10 mouse cellular contexts compared by ENCODE assay signal in the genomic region with DNA sequence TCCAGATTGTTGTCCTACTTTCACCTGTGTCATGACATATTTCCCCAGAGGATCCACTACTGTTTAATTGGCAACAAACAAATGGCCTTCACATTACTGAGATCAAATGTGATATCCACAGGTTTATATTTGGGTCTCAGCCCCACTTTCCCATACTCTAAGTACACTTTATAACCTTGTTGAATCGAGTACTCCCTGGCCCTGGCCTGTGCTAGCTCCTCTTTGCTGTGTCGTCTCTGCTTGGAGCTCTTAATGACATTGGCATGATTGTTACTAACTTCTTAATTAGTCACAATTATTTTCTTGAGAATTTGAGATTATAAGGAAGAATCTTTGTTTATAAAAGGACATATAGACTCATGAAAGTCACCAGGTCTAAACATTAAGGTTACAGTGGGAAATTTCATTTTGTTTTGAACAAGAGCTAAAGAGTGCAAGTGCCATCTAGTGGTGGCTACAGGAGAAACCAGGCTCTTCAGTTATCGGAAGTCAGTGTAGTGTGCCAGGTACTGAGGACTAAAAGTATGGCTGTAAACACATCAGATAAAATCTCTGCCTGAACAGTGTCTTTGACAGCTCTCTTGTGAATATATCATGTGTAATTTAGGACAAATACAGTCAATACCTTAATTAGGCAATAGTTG. TPM values are rescaled to one million over a fixed set of nuclear protein-coding genes. Genes with fewer than 3 reads are reported as not detected.
DNase-seq lines count a peak whose midpoint lies in the region; ATAC-seq and TF ChIP-seq lines count a peak whose summit lies in the region.
"Had no signal": no experiment of that assay in that cellular context is flagged by ENCODE, and none has a peak within 500 bp of the region (broad histone marks: within the 10 kb centered on the region; RNA-seq: fewer than 3 reads in every experiment).

No protein-coding gene starts in this region.

- H3K36me3 ChIP-seq in midbrain, embryonic 15.5 days (replicated peaks): no peaks in the 10 kb centered on the region
- no peaks in the 10 kb centered on the region for H3K36me3 ChIP-seq in intestine, embryonic 15.5 days
- H3K36me3 ChIP-seq: heart, embryonic 13.5 days; midbrain, embryonic 12.5 days had no signal

- H3K27ac ChIP-seq in gastrocnemius, adult 2 months: no peak overlapping the region
- no peak overlapping the region for H3K27ac ChIP-seq in midbrain, embryonic 15.5 days
- no peak overlapping the region for H3K27ac ChIP-seq in intestine, embryonic 15.5 days
- H3K27ac ChIP-seq: heart, embryonic 13.5 days; midbrain, embryonic 12.5 days had no signal

- peak; percentile 72 for TF ChIP-seq CTCF in gastrocnemius, adult 2 months (IDR thresholded peaks at IDR 0.05)

- H3K4me1 ChIP-seq in midbrain, embryonic 15.5 days: no peaks in the 10 kb centered on the region
- H3K4me1 ChIP-seq in intestine, embryonic 15.5 days (replicated peaks): no peaks in the 10 kb centered on the region
- H3K4me1 ChIP-seq: heart, embryonic 13.5 days; midbrain, embryonic 12.5 days had no signal

- DNase-seq in gastrocnemius, adult 2 months: no peak
- no peak for DNase-seq in gastrocnemius, postnatal 10 days
- peak; percentile 6 for DNase-seq in thymus, postnatal 4 days
- DNase-seq in thymus, postnatal 10 days (ENCODE audit: low spot score in 2 of 2): no peak
- DNase-seq in testis, postnatal 10 days (ENCODE audit: low spot score): no peak

- H3K9ac ChIP-seq in midbrain, embryonic 15.5 days: no peak overlapping the region
- H3K9ac ChIP-seq in intestine, embryonic 15.5 days: no peak overlapping the region
- H3K9ac ChIP-seq: heart, embryonic 13.5 days; midbrain, embryonic 12.5 days had no signal

- no peak overlapping the region for H3K4me2 ChIP-seq in midbrain, embryonic 15.5 days
- H3K4me2 ChIP-seq in intestine, embryonic 15.5 days (replicated peaks): no peak overlapping the region
- H3K4me2 ChIP-seq: heart, embryonic 13.5 days; midbrain, embryonic 12.5 days had no signal

- ATAC-seq in inflammation-experienced regulatory T-cells, adult 6 months: peak; percentile 41
- ATAC-seq in midbrain, embryonic 15.5 days (replicated peaks): peak; percentile 76
- ATAC-seq in intestine, embryonic 15.5 days: no peak

- H3K27me3 ChIP-seq in midbrain, embryonic 15.5 days (replicated peaks): no peaks in the 10 kb centered on the region
- H3K27me3 ChIP-seq in intestine, embryonic 15.5 days (replicated peaks): no peaks in the 10 kb centered on the region
- H3K27me3 ChIP-seq: heart, embryonic 13.5 days; midbrain, embryonic 12.5 days had no signal

- H3K9me3 ChIP-seq in midbrain, embryonic 15.5 days: no peaks in the 10 kb centered on the region
- H3K9me3 ChIP-seq in intestine, embryonic 15.5 days: no peaks in the 10 kb centered on the region
- H3K9me3 ChIP-seq: heart, embryonic 13.5 days; midbrain, embryonic 12.5 days had no signal

- 65% methylated on average over 3 of the region's 3 CpGs for WGBS in midbrain, embryonic 15.5 days
- 57% methylated on average over 3 of the region's 3 CpGs for WGBS in intestine, embryonic 15.5 days

- no peak overlapping the region for H3K4me3 ChIP-seq in gastrocnemius, adult 2 months
- no peak overlapping the region for H3K4me3 ChIP-seq in midbrain, embryonic 15.5 days
- H3K4me3 ChIP-seq in intestine, embryonic 15.5 days (replicated peaks): no peak overlapping the region
- H3K4me3 ChIP-seq: heart, embryonic 13.5 days; midbrain, embryonic 12.5 days had no signal

- intact Hi-C loops in gastrocnemius, adult 2 months (cut with DNase I): loop anchor here (5.0 kb wide), 1 partner anchor 571 kb away; no protein-coding TSS in a partner anchor

RNA-seq across cellular contexts. Expression of a gene that starts 12.9 kb away (rescaled TPM):
- not detected for total RNA-seq in gastrocnemius, adult 2 months (2021)
- total RNA-seq in gastrocnemius, postnatal 10 days (2021): not detected
- not detected for polyA plus RNA-seq in inflammation-experienced regulatory T-cells, adult 6 months (2017; shearing (Covaris generic))
- not detected in 2 replicates for polyA plus RNA-seq in midbrain, embryonic 15.5 days (2015; fragmentation: Nextera tagmentation; extraction: Ambion mirVana)
- not detected in 2 replicates for polyA plus RNA-seq in intestine, embryonic 15.5 days (2015; fragmentation: Nextera tagmentation; extraction: Ambion mirVana)
- polyA plus RNA-seq: heart, embryonic 13.5 days; midbrain, embryonic 12.5 days had no signal

RNA-seq across cellular contexts. Expression of a gene that starts 24.0 kb away (rescaled TPM):
- total RNA-seq in gastrocnemius, adult 2 months (2021): not detected
- not detected for total RNA-seq in gastrocnemius, postnatal 10 days (2021)
- polyA plus RNA-seq in inflammation-experienced regulatory T-cells, adult 6 months (2017; shearing (Covaris generic)): not detected
- polyA plus RNA-seq in midbrain, embryonic 15.5 days (2015; fragmentation: Nextera tagmentation; extraction: Ambion mirVana): not detected in 2 replicates
- polyA plus RNA-seq in intestine, embryonic 15.5 days (2015; fragmentation: Nextera tagmentation; extraction: Ambion mirVana): not detected in 2 replicates
- polyA plus RNA-seq: heart, embryonic 13.5 days; midbrain, embryonic 12.5 days had no signal

RNA-seq across cellular contexts. Expression of a gene that starts 30.3 kb away (rescaled TPM):
- under 1 TPM in 1 of 2 experiments, not detected in 1; 0.20 TPM for total RNA-seq in gastrocnemius, adult 2 months (2021)
- under 1 TPM; 0.20 to 0.54 TPM for total RNA-seq in gastrocnemius, postnatal 10 days (2021)
- not detected for polyA plus RNA-seq in inflammation-experienced regulatory T-cells, adult 6 months (2017; shearing (Covaris generic))
- 0.19 TPM in 2 replicates for polyA plus RNA-seq in midbrain, embryonic 15.5 days (2015; fragmentation: Nextera tagmentation; extraction: Ambion mirVana)
- polyA plus RNA-seq in intestine, embryonic 15.5 days (2015; fragmentation: Nextera tagmentation; extraction: Ambion mirVana): 0.14 and 0.15 TPM in 2 replicates

RNA-seq across cellular contexts. Expression of a gene that starts 37.2 kb away (rescaled TPM):
- total RNA-seq in gastrocnemius, adult 2 months (2021): not detected
- total RNA-seq in gastrocnemius, postnatal 10 days (2021): not detected
- not detected for polyA plus RNA-seq in inflammation-experienced regulatory T-cells, adult 6 months (2017; shearing (Covaris generic))
- polyA plus RNA-seq in midbrain, embryonic 15.5 days (2015; fragmentation: Nextera tagmentation; extraction: Ambion mirVana): not detected in 2 replicates
- polyA plus RNA-seq in intestine, embryonic 15.5 days (2015; fragmentation: Nextera tagmentation; extraction: Ambion mirVana): not detected in 2 replicates
- polyA plus RNA-seq: heart, embryonic 13.5 days; midbrain, embryonic 12.5 days had no signal

RNA-seq across cellular contexts. Expression of a gene that starts 59.2 kb away (rescaled TPM):
- total RNA-seq in gastrocnemius, adult 2 months (2021): not detected
- not detected for total RNA-seq in gastrocnemius, postnatal 10 days (2021)
- polyA plus RNA-seq in inflammation-experienced regulatory T-cells, adult 6 months (2017; shearing (Covaris generic)): under 1 TPM in 1 of 3 experiments, not detected in 2; 0.66 TPM
- polyA plus RNA-seq in midbrain, embryonic 15.5 days (2015; fragmentation: Nextera tagmentation; extraction: Ambion mirVana): not detected in 2 replicates
- not detected in 2 replicates for polyA plus RNA-seq in intestine, embryonic 15.5 days (2015; fragmentation: Nextera tagmentation; extraction: Ambion mirVana)
- polyA plus RNA-seq: heart, embryonic 13.5 days; midbrain, embryonic 12.5 days had no signal
